Mouse (Mus musculus) kidney, postnatal 36 days (tissue): ENCODE results near the gene Gm36079.
"Not testable (repeated sequence)": the region's sequence is repeated elsewhere in the genome, so short reads cannot be mapped to it uniquely, and the experiment has no call there.

Source experiments
- DNase-seq, 2 experiments: peaks; one replicate each; pipeline ENCODE4 v3.0.0; 2021 to 2022; ENCODE audit warnings: mixed read lengths in 2 of 2

Gene Gm36079

DNA sequence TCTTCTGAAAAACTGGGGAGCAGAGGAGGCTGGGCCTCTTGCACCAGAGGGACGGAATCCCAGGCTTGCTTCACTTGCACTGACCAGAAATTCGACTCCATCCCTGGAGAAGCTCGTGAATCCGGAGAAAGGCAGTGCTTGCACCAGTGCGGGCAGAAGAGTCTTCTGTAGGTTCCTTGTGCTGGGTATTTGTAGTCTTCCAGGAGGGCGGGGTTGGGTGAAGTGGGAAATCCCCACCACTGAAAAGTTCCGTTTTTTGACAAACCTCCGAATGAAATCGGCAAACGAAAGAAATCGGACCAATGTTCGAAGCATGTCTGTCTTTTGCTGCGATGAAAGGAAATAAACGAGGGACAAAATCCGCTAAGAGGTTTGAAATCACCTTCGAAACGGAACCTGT is at the start of gene Gm36079:
Gm36079 (minus strand) TSS at position 101 of the 400 bp plus-strand sequence.
- DNase-seq, result not testable (repeated sequence)

GRCm38 (mm10) chr13:120070878-120071277 is 44.1 kb upstream of the Gm36079 start:
- not testable (repeated sequence) for DNase-seq

- not testable (repeated sequence) for DNase-seq
These were observed 43.3 kb upstream of the Gm36079 start for GRCm38 (mm10) chr13:120070012-120070598.

- DNase-seq, result not testable (repeated sequence)
These were observed 36.8 kb upstream of the Gm36079 start for GRCm38 (mm10) chr13:120063439-120064089.

DNA sequence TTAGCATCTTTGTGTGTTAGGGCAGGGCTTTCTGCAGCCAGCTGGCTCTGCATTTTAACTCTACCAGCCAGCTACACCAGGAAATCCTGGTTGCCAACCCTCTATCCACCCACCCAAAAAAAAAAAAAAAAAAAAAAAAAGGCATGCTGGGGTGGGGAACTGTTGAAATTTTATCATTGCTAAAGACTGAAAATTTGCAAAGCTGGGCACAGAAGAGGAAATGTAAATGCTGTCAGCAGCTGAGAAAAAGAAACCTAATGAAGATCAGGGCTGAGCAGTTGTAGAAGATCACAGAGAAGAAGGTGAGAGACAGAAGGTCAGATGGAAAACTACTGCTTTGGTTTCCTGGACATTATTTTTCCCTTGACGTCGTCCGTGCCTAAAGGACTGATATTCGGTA is 36.1 kb upstream of the Gm36079 start:
- not testable (repeated sequence) for DNase-seq

GRCm38 (mm10) chr13:120052085-120052484 is 25.3 kb upstream of the Gm36079 start, which contains the start of gene Gm21188:
TSS of gene Gm21188 (minus strand) at chr13:120052194.
- not testable (repeated sequence) for DNase-seq

GRCm38 (mm10) chr13:120048608-120049007 is 21.8 kb upstream of the Gm36079 start:
- not testable (repeated sequence) for DNase-seq

DNA sequence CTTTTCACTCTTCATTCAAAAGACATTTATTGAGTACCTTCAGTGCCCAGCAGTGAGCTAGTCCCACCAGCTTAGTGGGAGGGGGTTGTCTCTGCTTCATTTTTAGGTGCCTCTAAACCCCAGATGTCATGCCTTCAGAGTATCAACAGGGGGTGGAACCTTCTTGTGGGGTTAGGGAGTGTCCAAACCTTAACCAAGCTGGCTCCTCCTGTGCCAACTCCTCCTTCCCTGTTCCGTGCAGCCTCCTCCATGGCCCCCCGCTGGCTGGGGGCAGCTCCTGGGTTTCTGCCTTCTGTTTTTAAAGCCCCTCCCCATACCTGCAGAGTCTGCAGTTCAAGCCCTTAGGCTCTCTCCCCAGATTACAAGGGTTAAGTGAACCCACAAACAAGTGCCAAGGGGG is 21.4 kb upstream of the Gm36079 start:
- DNase-seq, result not testable (repeated sequence)

DNA sequence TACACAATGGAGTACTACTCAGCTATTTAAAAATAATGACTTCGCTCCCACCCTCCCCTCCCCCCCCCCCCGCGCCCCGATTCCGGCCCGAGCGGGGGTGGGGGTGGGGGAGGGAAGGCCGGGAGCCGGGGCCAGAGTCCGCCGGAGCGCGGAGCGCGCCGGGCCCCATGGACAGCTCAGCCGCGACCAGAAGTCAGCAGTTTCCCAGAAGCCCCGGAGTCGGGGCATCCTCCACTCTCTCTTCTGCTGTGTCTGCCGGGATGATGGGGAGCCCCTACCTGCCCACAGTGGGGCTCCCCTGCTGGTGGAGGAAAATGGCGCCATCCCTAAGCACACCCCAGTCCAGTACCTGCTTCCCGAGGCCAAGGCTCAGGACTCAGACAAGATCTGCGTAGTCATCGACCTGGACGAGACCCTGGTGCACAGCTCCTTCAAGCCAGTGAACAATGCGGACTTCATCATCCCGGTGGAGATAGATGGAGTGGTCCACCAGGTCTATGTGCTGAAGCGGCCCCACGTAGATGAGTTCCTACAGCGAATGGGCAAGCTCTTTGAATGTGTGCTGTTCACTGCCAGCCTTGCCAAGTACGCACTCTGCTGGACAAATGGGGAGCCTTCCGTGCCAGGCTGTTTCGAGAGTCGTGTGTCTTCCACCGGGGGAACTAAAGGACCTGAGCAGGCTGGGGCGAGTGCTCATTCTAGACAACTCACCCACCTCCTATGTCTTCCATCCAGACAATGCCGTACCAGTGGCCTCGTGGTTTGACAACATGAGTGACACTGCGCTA is 19.8 kb upstream of the Gm36079 start:
- DNase-seq, result not testable (repeated sequence)

DNA sequence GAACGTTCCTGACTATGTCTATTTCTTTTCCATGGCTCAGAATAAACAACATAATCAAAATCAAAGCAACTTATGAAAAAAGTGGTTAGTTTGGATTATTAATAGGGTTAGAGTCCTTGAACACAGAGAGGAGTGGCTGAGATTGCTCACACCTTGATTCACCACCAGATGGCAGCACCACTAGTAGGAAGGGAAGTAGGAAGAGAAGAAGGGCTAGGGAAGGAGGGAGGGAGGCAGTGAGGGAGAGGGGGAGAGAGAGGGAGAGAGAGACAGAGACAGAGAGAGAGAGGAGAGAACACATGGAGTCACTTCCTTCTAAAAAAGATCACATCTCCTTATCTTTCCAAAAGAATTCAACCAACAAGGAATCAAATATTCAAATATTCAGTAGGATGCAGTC is 14.3 kb upstream of the Gm36079 start:
- DNase-seq, result peak in 1 of 2 experiments; percentile 73

- DNase-seq, result not testable (repeated sequence)
These were observed 11.1 kb upstream of the Gm36079 start for GRCm38 (mm10) chr13:120037881-120038280.

GRCm38 (mm10) chr13:120036577-120037115 is 9.8 kb upstream of the Gm36079 start:
- DNase-seq, result not testable (repeated sequence)

- DNase-seq, result not testable (repeated sequence)
These were observed 8.3 kb upstream of the Gm36079 start for GRCm38 (mm10) chr13:120035151-120035550.

DNA sequence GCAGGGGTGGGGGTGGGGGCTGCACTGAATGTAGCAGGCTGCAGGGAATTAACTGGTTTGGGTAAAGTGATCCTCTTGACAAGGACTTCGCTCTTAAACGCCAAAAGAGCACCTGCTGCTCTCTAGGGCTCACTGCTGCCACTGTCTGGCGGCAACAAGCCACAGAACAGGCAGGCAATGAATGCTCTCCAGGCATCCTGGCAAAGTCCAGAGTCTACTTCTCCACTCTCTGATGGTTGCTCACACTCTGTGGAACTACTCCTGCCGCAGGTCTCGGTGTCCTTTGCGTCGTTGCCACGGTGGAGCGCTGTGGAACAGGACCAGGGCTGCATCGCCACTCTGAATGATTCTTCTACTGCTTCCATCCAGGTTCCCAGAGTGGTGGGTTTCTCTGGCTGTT is 7.8 kb upstream of the Gm36079 start:
- DNase-seq, result not testable (repeated sequence)

DNA sequence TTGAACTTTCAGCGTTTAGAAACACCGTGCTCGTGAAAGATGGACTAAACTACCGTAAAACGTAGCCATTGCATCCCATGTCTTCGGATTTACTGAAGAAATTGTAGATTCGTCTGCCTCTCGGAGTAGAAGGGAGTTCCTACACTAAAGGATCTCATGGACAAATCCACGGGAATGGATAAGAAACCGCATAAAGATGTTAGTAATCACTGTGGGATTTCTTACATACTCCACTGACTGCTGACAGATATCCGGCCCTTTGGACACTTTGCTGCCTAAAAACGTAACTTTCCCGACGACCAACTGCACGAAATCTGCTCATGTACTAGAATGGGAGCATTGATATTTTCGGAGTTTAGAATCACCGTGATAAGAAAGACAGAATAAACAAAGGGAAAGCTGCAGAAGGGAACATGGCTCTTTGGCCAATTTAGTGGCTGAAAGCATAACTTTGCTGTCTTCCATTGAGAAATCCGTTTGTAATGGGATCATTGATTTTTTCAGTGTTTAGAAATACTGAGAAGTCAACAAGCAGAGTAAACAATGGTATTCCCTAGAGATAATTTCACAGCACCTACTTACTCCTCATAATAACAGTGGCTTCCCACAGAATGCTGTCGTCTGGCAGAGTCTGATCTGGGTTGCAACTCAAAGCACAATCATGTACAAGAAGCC is 6.8 kb upstream of the Gm36079 start:
- DNase-seq, result peak in 1 of 2 experiments; percentile 49

DNA sequence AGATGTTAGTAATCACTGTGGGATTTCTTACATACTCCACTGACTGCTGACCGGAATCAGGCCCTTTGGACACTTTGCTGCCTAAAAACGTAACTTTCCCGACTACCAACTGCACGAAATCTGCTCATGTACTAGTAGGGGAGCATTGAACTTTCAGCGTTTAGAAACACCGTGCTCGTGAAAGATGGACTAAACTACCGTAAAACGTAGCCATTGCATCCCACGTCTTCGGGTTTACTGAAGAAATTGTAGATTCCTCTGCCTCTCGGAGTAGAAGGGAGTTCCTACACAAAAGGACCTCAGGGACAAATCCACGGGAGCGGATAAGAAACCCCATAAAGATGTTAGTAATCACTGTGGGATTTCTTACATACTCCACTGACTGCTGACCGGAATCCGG is 4.9 kb upstream of the Gm36079 start:
- not testable (repeated sequence) for DNase-seq

GRCm38 (mm10) chr13:120027368-120027767 is 557 bp upstream of the Gm36079 start:
- DNase-seq, result not testable (repeated sequence)

GRCm38 (mm10) chr13:120026373-120026772 is 438 bp downstream of the Gm36079 start:
- DNase-seq, result not testable (repeated sequence)

DNA sequence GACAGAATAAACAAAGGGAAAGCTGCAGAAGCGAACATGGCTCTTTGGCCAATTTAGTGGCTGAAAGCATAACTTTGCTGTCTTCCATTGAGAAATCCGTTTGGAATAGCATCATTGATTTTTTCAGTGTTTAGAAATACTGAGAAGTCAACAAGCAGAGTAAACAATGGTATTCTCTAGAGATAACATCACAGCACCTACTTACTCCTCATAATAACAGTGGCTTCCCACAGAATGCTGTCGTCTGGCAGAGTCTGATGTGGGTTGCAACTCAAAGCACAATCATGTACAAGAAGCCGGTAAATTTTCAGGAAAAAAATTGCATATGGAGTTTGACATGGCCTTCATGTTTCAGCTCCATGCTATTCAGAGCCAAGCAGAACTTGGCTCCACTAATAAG is 1.2 kb downstream of the Gm36079 start:
- not testable (repeated sequence) for DNase-seq

DNA sequence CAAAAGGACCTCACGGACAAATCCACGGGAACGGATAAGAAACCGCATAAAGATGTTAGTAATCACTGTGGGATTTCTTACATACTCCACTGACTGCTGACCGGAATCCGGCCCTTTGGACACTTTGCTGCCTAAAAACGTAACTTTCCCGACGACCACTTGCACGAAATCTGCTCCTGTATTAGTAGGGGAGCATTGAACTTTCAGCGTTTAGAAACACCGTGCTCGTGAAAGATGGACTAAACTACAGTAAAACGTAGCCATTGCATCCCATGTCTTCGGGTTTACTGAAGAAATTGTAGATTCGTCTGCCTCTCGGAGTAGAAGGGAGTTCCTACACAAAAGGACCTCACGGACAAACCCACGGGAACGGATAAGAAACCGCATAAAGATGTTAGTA is 1.8 kb downstream of the Gm36079 start:
- DNase-seq, result not testable (repeated sequence)

GRCm38 (mm10) chr13:120024581-120024980 is 2.2 kb downstream of the Gm36079 start:
- not testable (repeated sequence) for DNase-seq

DNA sequence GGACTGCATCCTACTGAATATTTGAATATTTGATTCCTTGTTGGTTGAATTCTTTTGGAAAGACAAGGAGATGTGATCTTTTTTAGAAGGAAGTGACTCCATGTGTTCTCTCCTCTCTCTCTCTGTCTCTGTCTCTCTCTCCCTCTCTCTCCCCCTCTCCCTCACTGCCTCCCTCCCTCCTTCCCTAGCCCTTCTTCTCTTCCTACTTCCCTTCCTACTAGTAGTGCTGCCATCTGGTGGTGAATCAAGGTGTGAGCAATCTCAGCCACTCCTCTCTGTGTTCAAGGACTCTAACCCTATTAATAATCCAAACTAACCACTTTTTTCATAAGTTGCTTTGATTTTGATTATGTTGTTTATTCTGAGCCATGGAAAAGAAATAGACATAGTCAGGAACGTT is 5.3 kb downstream of the Gm36079 start:
- not testable (repeated sequence) for DNase-seq
